Mouse (Mus musculus): ENCODE data around the gene Ly6g6e. TPM values are rescaled to one million over a fixed set of nuclear protein-coding genes. Genes with fewer than 3 reads are reported as not detected.
A peak's percentile ranks its signal among the peaks of the same experiment; 100 is the strongest.

The Ly6g6e gene
- total and polyA plus RNA-seq, 3 experiments, result 0.23 TPM; not detected in 2

DNA sequence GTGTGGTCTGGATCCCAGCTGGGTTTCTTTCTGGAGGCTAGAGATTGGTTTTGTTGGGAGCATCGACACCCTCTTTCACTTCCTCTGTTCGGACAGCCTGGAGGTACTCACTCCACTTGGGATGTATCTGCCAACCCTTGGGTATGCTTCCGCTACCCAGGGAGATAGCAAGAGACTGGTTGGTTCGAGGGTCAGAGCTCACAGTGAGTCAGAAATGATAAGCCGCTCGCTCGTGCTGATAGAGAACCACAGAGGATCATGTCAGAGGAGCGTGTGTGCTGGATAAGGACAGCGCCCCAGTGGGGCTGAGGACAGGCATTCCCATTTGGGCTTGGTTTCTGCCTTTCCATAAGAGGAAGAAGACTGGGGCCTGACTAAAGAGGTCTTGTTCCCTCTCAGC lies 3.1 kb downstream of the Ly6g6e start (continued):
- TF ChIP-seq MAZ (IDR thresholded peaks at IDR 0.05; ENCODE audit: low read depth, low read length) (peak; percentile 76), KAT2A (conservative IDR thresholded peaks at IDR 0.05; ENCODE audit: low read depth, low read length) (no peak)

DNA sequence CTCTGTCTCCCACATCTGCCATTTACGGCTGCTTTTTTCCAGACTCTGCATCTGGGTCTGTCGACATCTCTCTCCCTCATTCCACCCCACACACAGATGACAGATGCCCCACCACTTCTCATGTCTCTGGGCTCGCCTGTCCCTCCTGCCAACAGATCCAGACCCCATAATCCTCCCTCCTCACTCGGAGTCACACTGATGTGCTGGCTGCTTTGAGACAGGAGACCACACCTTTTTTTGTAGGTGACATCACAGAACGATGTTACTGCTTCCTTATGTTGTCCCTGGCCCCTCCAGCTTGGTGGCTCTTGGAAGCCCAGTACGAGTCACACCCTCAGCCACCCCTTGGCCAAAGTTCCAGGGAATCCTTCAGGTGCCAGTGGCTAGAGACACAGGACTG lies 3.5 kb downstream of the Ly6g6e start:
- Histone ChIP-seq H3K9me3 (replicated peaks; ENCODE audit: insufficient read depth, low read length) (no peaks in the 10 kb centered on the region), H3K79me2 (ENCODE audit: control insufficient read depth, insufficient read depth, low read length, poor library complexity) (no peaks in the 10 kb centered on the region), H3K4me1 (ENCODE audit: control insufficient read depth in 1 of 2, insufficient read depth in 2 of 2, low read length in 2 of 2) (peaks cover 20 to 52% of the 10 kb centered on the region in 2 experiments), H3K4me3 (ENCODE audit: control insufficient read depth in 1 of 2, insufficient read depth in 1 of 2, low read depth in 2 of 2, low read length in 2 of 2) (peak overlapping the region; percentile 3 to 19; a peak in 2 of 4 replicates), H3K9ac (ENCODE audit: control insufficient read depth, low read depth, low read length, poor library complexity, severe bottlenecking) (peak overlapping the region; percentile 50), H3K27me3 (ENCODE audit: control insufficient read depth in 1 of 2, insufficient read depth in 2 of 2, low read length in 2 of 2) (no peaks in the 10 kb centered on the region), H3K36me3 (ENCODE audit: control insufficient read depth in 1 of 2, insufficient read depth in 2 of 2, low read length in 2 of 2) (peaks cover 0 to 38% of the 10 kb centered on the region in 2 experiments; a peak in 2 of 4 replicates), H3K27ac (ENCODE audit: control insufficient read depth, low read depth, low read length) (peak overlapping the region; percentile 94)
- DNase-seq (ENCODE audit: low read depth, low spot score), result no peak
- TF ChIP-seq USF1 (IDR thresholded peaks at IDR 0.05; ENCODE audit: low read depth, low read length), result no peak
- no peak for TF ChIP-seq CHD1 (IDR thresholded peaks at IDR 0.05; ENCODE audit: low read depth, low read length)
- no peak for TF ChIP-seq UBTF (IDR thresholded peaks at IDR 0.05; ENCODE audit: borderline replicate concordance, insufficient read depth, low read depth, low read length)
- TF ChIP-seq POLR2A (IDR thresholded peaks at IDR 0.05; ENCODE audit: control insufficient read depth in 1 of 2, insufficient read depth in 1 of 2, low read depth in 1 of 2, low read length in 2 of 2, poor library complexity in 1 of 2), result peak in 1 of 2 experiments; percentile 31; a peak in 1 of 4 replicates
- TF ChIP-seq SIN3A (IDR thresholded peaks at IDR 0.05; ENCODE audit: low read length), result no peak

DNA sequence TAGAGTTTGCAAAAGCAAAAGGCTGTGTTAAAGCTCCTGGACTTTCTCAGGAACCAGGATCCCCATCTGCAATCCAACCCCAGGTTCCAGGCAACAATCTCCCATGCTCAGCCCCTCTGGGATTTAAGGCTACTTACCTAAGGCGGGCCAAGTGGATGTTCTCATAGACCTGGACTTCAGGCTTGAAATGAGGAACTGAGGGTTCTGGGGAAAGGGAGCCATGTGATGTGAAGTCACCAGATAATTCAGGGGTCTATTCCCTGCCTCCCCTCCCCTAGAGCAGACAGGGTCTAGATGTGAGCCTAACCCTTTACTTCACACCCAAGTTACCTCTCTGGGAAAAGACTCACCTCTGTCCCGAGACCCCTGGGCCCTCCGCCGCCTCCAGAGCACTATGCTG lies 4.0 kb downstream of the Ly6g6e start:
- TF ChIP-seq ETS1 (IDR thresholded peaks at IDR 0.05; ENCODE audit: low read depth, low read length) (0 out of 2 replicates have a peak, but pooled peaks have one; percentile 6), MAX (IDR thresholded peaks at IDR 0.05; ENCODE audit: low read length) (peak; percentile 30; the same call in 1 of the 2 replicates), TAL1 (IDR thresholded peaks at IDR 0.05; ENCODE audit: low read length) (0 out of 2 replicates have a peak, but pooled peaks have one; percentile 25), SMC3 (IDR thresholded peaks at IDR 0.05; ENCODE audit: low read depth, low read length) (no peak), USF1 (IDR thresholded peaks at IDR 0.05; ENCODE audit: low read depth, low read length) (peak; percentile 71), MAFK (IDR thresholded peaks at IDR 0.05; ENCODE audit: borderline replicate concordance, low read depth, low read length) (no peak)
- H3K9me3 ChIP-seq (replicated peaks; ENCODE audit: insufficient read depth, low read length), result no peaks in the 10 kb centered on the region
- H3K4me3 ChIP-seq (ENCODE audit: control insufficient read depth in 1 of 2, insufficient read depth in 1 of 2, low read depth in 2 of 2, low read length in 2 of 2), result peak overlapping the region in 1 of 2 experiments; percentile 2; a peak in 1 of 4 replicates
- H3K79me2 ChIP-seq (ENCODE audit: control insufficient read depth, insufficient read depth, low read length, poor library complexity), result no peaks in the 10 kb centered on the region
- peaks cover 0 to 42% of the 10 kb centered on the region in 2 experiments; a peak in 2 of 4 replicates for H3K36me3 ChIP-seq (ENCODE audit: control insufficient read depth in 1 of 2, insufficient read depth in 2 of 2, low read length in 2 of 2)
- H3K27ac ChIP-seq (ENCODE audit: control insufficient read depth, low read depth, low read length), result peak overlapping the region; percentile 94
- peak overlapping the region; percentile 50 for H3K9ac ChIP-seq (ENCODE audit: control insufficient read depth, low read depth, low read length, poor library complexity, severe bottlenecking)
- peak; percentile 73 for DNase-seq (ENCODE audit: low read depth, low spot score)
- no peaks in the 10 kb centered on the region for H3K27me3 ChIP-seq (ENCODE audit: control insufficient read depth in 1 of 2, insufficient read depth in 2 of 2, low read length in 2 of 2)
- H3K4me1 ChIP-seq (ENCODE audit: control insufficient read depth in 1 of 2, insufficient read depth in 2 of 2, low read length in 2 of 2), result peaks cover 20 to 56% of the 10 kb centered on the region in 2 experiments
